Mouse (Mus musculus) stomach, postnatal 0 days (tissue): ENCODE results near the gene Clba1. TPM values are rescaled to one million over a fixed set of nuclear protein-coding genes. Genes with fewer than 3 reads are reported as not detected.
"Not testable (repeated sequence)": the region's sequence is repeated elsewhere in the genome, so short reads cannot be mapped to it uniquely, and the experiment has no call there.

Experiments used
- ATAC-seq: fragments of 200-750 bp; cut with Nextera tagmentation; 2 replicates; pipeline ENCODE4 v1.8.0; 2017; ENCODE audit not compliant: low FRiP score, low TSS enrichment
- DNase-seq: peaks from one replicate; pipeline ENCODE4 v3.0.0-alpha.2; 2016; ENCODE audit warnings: low spot score
- H3K27ac ChIP-seq: fragments of 300-500 bp; sonication (generic); replicated peaks from 2 replicates; pipeline ENCODE4 v1.5.1; 2014; ENCODE audit warnings: mild to moderate bottlenecking, control low read depth
- H3K27me3 ChIP-seq: fragments of 300-500 bp; sonication (generic); 2 replicates; pipeline ENCODE4 v1.6.1; 2014; ENCODE audit warnings: low read length; ENCODE audit not compliant: control insufficient read depth, insufficient read depth
- H3K36me3 ChIP-seq: fragments of 300-500 bp; sonication (generic); 2 replicates; pipeline ENCODE4 v1.6.1; 2014; ENCODE audit warnings: low read length, mixed read lengths; ENCODE audit not compliant: control insufficient read depth, insufficient read depth
- H3K4me1 ChIP-seq: fragments of 300-500 bp; sonication (generic); replicated peaks from 2 replicates; pipeline ENCODE4 v1.6.1; 2014; ENCODE audit warnings: antibody characterized with exemption; ENCODE audit not compliant: control insufficient read depth, insufficient read depth
- H3K4me2 ChIP-seq: fragments of 300-500 bp; sonication (generic); replicated peaks from 2 replicates; pipeline ENCODE4 v1.6.1; 2014; ENCODE audit warnings: low read depth, mild to moderate bottlenecking, control low read depth, moderate library complexity
- H3K4me3 ChIP-seq: fragments of 300-500 bp; sonication (generic); 2 replicates; pipeline ENCODE4 v1.5.1; 2014; ENCODE audit warnings: low read depth, low read length, control low read depth
- H3K9ac ChIP-seq: fragments of 300-500 bp; sonication (generic); 2 replicates; pipeline ENCODE4 v1.6.1; 2014; ENCODE audit warnings: mild to moderate bottlenecking, low read length, control low read depth, mixed read lengths
- H3K9me3 ChIP-seq: fragments of 300-500 bp; sonication (generic); 2 replicates; pipeline ENCODE4 v1.6.1; 2016; ENCODE audit warnings: low read length; ENCODE audit not compliant: control insufficient read depth
- CTCF ChIP-seq: IDR thresholded peaks from 2 replicates; pipeline ENCODE4 v1.5.1; 2016; ENCODE audit warnings: antibody characterized with exemption, low read depth, mild to moderate bottlenecking, moderate library complexity
- EP300 ChIP-seq: optimal IDR thresholded peaks from 2 replicates; pipeline ENCODE3; 2016; ENCODE audit warnings: antibody characterized with exemption
- WGBS: fragments of 180-500 bp; shearing (Covaris S2); extraction: QIAGEN DNeasy Blood & Tissue Kit; methylation state at CpG from one replicate; pipeline ENCODE4 v1.1.7; 2014; 5-methylcytosine and 5-hydroxymethylcytosine counted together
- polyA plus RNA-seq: library from polyadenylated mRNA; unstranded; fragments of >200 nt; fragmentation: Nextera tagmentation; extraction: Ambion mirVana; gene quantifications from 2 replicates; pipeline ENCODE4 v1.2.1, GENCODE M21; 2015

The Clba1 gene
- polyA plus RNA-seq, 1 experiment from 2014 or later = 6.8 TPM

DNA sequence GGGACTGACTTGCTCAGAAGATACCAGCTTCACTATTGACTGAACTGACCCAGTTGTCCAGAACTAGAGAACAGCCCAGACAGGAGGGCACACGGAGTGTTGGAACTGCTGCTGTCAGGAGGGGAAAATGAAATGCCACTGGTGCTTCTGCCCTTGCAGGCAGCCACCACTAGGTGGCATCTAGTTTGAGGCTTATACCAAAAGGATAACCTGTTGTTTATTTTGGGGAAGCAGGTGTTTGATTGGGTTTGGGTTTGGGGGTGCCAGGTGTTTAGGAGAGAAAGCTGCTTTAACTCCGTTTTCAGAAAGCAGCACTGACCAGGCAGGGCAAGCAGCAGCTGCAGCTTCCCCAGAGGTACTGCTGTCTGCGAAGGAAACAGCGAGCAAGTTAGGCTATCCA lies 7.6 kb downstream of the Clba1 start:
- Histone ChIP-seq H3K27ac (no peak overlapping the region), H3K9ac (no peak overlapping the region), H3K9me3 (no peaks in the 10 kb centered on the region), H3K36me3 (peaks cover 17% of the 10 kb centered on the region), H3K4me3 (no peak overlapping the region), H3K27me3 (no peaks in the 10 kb centered on the region), H3K4me1 (no peaks in the 10 kb centered on the region), H3K4me2 (no peak overlapping the region)
- DNase-seq (peak; percentile 58), ATAC-seq (0 out of 2 replicates have a peak, but pooled peaks have one; percentile 28)
- 52% methylated on average over 4 of the region's 4 CpGs for WGBS
- TF ChIP-seq CTCF = peak; percentile 91
- TF ChIP-seq EP300 = no peak

DNA sequence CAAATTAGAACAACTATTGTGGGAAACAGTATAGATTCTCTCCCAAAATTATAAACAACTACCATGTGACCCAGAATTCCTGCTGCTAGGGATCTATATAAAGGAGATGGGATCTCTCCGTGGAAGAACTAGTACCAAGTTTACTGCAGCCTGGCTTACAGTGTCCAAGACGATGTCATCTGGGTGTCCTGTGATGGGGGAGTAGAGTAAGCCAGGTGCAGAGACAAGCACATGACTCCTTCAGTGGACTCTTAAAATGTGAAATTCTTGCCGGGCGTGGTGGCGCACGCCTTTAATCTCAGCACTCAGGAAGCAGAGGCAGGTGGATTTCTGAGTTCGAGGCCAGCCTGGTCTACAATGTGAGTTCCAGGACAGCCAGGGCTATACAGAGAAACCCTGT lies 8.1 kb downstream of the Clba1 start:
- 81% methylated on average over 7 of the region's 7 CpGs for WGBS
- not testable (repeated sequence) for H3K27ac ChIP-seq, H3K4me1 ChIP-seq, H3K4me2 ChIP-seq, H3K4me3 ChIP-seq, ATAC-seq, DNase-seq, H3K27me3 ChIP-seq, H3K9ac ChIP-seq, H3K9me3 ChIP-seq
- peaks cover 21% of the 10 kb centered on the region for H3K36me3 ChIP-seq

GRCm38 (mm10) chr12:112819057-112819662 lies 10.4 kb downstream of the Clba1 start:
- Histone ChIP-seq H3K4me1 (0 out of 2 replicates have a peak, but pooled peaks cover 2% of the 10 kb centered on the region), H3K9ac (no peak overlapping the region), H3K4me2 (no peak overlapping the region), H3K36me3 (peaks cover 21% of the 10 kb centered on the region), H3K9me3 (no peaks in the 10 kb centered on the region), H3K4me3 (no peak overlapping the region), H3K27ac (no peak overlapping the region), H3K27me3 (no peaks in the 10 kb centered on the region)
- ATAC-seq (no peak), DNase-seq (no peak)
- 80% methylated on average over 8 of the region's 8 CpGs for WGBS
- TF ChIP-seq CTCF (no peak), EP300 (no peak)

GRCm38 (mm10) chr12:112820401-112820999 lies 11.8 kb downstream of the Clba1 start:
- Histone ChIP-seq H3K27ac (no peak overlapping the region; the same call in 1 of the 2 replicates), H3K4me2 (no peak overlapping the region), H3K9me3 (no peaks in the 10 kb centered on the region), H3K27me3 (no peaks in the 10 kb centered on the region), H3K36me3 (peaks cover 21% of the 10 kb centered on the region), H3K4me1 (0 out of 2 replicates have a peak, but pooled peaks cover 2% of the 10 kb centered on the region), H3K9ac (no peak overlapping the region), H3K4me3 (no peak overlapping the region)
- DNase-seq (no peak), ATAC-seq (no peak)
- WGBS = 68% methylated on average over 12 of the region's 12 CpGs
- TF ChIP-seq EP300 (no peak), CTCF (no peak)

DNA sequence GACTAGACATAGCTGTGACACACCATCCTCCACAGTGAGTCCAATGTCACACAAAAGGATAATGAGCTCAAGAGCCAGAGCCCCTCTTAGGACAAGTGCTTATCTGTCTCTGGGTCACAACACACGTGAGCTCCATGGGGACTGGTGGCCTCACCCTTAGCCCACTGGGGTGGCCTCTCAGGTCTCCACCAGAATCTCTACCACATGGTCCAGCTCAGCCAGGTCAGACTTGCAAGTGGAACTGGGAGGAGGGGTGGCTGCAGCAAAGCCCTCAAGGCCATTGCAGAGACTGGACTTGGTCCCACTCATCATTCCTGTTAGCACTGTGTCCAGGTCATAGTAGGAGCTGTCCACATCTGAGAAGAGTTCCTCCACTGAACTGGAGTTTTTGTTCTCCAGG lies 12.5 kb downstream of the Clba1 start:
- WGBS = 38% methylated on average over 1 of the region's 1 CpGs
- H3K4me1 ChIP-seq = 0 out of 2 replicates have a peak, but pooled peaks cover 2% of the 10 kb centered on the region
- TF ChIP-seq EP300 = no peak
- no peak for TF ChIP-seq CTCF
- DNase-seq = no peak
- peak overlapping the region; percentile 45; the same call in 1 of the 2 replicates for H3K27ac ChIP-seq
- peaks cover 21% of the 10 kb centered on the region for H3K36me3 ChIP-seq
- H3K4me2 ChIP-seq = no peak overlapping the region
- H3K9ac ChIP-seq = no peak overlapping the region
- H3K9me3 ChIP-seq = no peaks in the 10 kb centered on the region
- H3K27me3 ChIP-seq = no peaks in the 10 kb centered on the region
- no peak for ATAC-seq
- H3K4me3 ChIP-seq = no peak overlapping the region

DNA sequence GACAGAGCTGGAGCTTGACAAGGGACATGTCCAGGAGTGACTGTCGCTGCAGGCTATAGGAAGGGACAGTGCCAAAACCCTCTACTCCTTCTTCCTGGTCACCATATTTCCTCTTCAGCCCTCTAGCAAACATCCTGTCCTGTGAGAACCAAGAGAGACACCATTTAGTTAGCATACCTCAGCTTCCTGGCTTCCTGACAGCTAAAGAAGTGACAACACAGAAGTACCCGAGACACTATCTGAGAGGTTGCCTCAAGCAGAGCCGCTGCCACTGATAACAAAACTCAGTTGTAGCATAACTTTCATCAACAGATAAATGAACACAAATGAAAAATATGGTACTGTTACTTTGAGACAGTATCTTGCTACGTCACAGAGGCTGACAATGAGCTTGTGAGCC lies 13.2 kb downstream of the Clba1 start:
- peak overlapping the region; percentile 45 for H3K27ac ChIP-seq
- no peaks in the 10 kb centered on the region for H3K27me3 ChIP-seq
- no peak overlapping the region for H3K4me2 ChIP-seq
- peaks cover 21% of the 10 kb centered on the region for H3K36me3 ChIP-seq
- no peaks in the 10 kb centered on the region for H3K9me3 ChIP-seq
- H3K9ac ChIP-seq = no peak overlapping the region
- H3K4me3 ChIP-seq = no peak overlapping the region
- DNase-seq (no peak), ATAC-seq (no peak)
- 0 out of 2 replicates have a peak, but pooled peaks cover 2% of the 10 kb centered on the region for H3K4me1 ChIP-seq
- no peak for TF ChIP-seq CTCF
- no peak for TF ChIP-seq EP300
- WGBS = 53% methylated on average over 4 of the region's 4 CpGs
